Mouse (Mus musculus): ENCODE data around the gene Ubqln2. TPM values are rescaled to one million over a fixed set of nuclear protein-coding genes. Genes with fewer than 3 reads are reported as not detected.

Gene Ubqln2
- polyA plus RNA-seq, 1 experiment from 2014 or later: 26.7 TPM

Other genes starting within 250 kb of the Ubqln2 start
- not detected in 2 replicates for gene Cypt3, start 60.4 kb downstream of the Ubqln2 start, polyA plus RNA-seq (2015; fragmentation: Nextera tagmentation; extraction: Ambion mirVana)
- gene Kctd12b, start 198.2 kb downstream of the Ubqln2 start, polyA plus RNA-seq (2015; fragmentation: Nextera tagmentation; extraction: Ambion mirVana): 10.4 and 11.6 TPM in 2 replicates
- gene Nbdy, start 225.4 kb downstream of the Ubqln2 start, polyA plus RNA-seq (2015; fragmentation: Nextera tagmentation; extraction: Ambion mirVana): 133 and 141 TPM in 2 replicates

Data from embryonic facial prominence, embryonic 13.5 days (tissue).